Mouse (Mus musculus): Measurements from ENCODE around the gene Mlxipl.
"Not testable (repeated sequence)": the region's sequence is repeated elsewhere in the genome, so short reads cannot be mapped to it uniquely, and the experiment has no call there.

Gene Mlxipl

GRCm38 (mm10) chr5:135089653-135090052, at the start of gene Mlxipl:
Gene Mlxipl (plus strand): TSS chr5:135089890.
- no peak for DNase-seq

DNA sequence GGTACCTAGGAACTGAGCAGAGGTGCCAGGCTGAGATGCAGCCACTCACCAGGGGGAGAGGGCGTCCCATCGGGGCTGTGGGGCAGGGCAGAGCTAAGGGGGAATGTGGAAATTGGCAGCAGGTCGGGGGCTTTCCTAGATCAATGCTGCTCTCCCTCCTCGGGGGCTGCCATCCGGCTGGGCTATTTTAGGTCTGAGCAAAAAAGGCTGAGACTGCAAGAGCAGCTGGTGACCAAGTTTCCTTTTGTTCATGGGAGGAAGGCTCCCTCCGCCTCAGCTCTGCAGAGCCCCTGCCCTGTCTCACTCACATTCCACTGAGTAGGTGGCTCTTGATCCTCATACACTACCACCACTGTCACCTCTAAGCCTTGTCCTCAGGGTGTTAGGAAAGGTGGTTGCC, 49.6 kb upstream of the Mlxipl start:
- DNase-seq, result no peak

DNA sequence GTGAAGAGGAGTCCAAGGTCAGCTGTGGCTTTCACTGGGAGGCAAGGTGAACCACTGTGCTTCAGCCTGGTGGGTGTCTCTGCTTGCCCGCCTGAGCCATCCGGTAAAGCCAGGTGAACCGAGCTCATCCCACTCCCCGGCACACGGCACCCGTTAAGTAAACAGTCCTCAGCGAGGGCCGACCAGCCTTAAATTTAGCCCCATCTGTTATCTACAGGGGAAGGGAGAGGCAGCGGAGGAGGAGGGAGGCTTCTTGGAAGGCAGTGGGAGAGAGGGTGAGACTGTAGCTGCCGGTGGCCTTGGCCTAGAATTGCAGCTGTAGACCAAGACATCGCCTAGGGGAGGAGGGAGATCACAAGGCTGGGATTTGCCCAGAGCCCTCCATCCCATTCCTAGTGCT, 48.9 kb upstream of the Mlxipl start:
- DNase-seq, result no peak

DNA sequence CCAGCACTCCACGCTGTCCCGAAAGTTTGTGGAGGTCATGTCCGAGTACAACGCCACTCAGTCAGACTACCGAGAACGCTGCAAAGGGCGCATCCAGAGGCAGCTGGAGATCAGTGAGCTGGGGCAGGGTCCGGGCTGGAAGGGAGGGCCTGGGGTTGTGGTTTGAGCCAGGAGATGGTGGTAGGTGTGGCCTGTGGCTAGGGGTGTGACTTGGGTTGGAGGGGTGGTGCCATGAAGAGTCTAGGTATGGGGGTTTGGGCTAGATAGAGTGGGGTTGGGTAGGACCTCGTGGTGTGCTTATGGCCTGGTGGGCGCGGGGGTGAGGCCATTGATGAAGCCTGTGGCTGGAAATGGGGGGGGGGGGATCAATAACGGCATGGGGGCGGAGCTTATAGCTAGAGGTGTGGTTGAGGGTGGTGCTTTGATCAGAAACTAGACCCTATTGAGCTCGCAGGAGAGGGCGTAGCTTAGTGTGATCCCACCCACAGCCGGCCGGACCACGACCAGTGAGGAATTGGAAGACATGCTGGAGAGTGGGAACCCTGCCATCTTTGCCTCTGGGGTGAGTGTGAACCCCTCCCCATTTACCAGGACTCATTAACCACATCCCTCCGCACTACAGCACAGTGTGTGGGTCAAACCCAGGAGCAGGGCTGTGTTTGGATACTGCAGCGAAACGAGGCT, 47.4 kb upstream of the Mlxipl start:
- no peak for DNase-seq

DNA sequence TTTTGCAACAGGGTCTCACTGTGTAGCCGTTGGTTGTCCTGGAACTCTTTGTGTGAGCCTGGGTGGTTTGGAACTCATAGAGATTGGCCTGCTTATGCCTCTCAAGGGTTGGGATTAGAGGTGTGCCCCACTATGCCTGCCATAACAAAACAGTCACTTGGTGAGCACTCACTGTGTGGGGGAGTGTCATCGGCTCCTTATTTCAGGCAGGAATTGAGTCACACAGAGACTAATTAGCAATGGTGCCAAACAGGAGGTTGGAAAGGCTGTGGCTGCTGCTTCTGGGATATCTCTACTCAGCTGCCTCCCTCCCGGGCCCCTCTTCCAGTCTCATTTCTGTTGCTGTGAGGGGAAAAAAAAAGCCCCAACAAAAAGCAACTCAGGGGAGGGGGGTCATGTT, 45.1 kb upstream of the Mlxipl start:
- no peak for DNase-seq

DNA sequence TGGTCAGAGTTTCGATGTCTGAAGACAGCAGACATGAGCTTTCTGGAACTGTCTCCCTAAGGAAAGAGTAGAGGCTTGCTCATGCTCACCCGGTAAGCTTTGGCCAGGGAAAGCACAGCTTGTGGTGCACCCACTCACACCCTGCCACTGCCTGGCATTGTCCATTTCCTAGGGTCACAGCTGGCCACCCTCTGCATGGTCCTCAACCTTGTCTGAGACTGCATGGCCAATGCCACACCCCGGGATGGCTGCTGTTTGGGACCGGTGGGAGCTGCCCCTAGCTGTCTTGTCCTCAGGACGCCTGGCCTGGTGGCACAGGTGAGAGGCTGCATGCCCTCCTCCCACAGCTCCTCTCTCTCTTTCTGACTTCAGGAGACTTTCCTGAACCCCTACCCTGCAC, 41.2 kb upstream of the Mlxipl start:
- peak; percentile 87 for DNase-seq

- not testable (repeated sequence) for DNase-seq
Observed at GRCm38 (mm10) chr5:135049268-135049667, 40.4 kb upstream of the Mlxipl start.

DNA sequence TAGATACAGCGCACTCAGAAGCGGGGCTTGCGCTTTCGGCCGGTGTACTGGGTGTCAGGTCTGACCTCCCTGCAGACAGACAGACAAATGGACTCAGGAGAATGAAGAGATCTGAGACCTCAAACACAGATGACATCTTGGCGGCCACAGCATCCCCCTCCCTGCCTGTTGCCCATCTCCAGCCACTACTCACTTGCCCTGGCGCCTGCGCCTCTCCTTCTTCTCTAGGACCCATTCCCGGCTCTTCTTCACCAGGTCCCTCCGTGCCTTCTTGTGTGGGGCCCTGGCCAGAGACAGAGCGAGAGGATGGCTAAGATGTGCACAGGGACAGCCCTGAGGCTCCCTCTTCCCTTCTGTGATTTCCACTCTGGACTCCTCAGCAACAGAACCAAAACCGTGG, 36.3 kb upstream of the Mlxipl start:
- peak; percentile 88 for DNase-seq

DNA sequence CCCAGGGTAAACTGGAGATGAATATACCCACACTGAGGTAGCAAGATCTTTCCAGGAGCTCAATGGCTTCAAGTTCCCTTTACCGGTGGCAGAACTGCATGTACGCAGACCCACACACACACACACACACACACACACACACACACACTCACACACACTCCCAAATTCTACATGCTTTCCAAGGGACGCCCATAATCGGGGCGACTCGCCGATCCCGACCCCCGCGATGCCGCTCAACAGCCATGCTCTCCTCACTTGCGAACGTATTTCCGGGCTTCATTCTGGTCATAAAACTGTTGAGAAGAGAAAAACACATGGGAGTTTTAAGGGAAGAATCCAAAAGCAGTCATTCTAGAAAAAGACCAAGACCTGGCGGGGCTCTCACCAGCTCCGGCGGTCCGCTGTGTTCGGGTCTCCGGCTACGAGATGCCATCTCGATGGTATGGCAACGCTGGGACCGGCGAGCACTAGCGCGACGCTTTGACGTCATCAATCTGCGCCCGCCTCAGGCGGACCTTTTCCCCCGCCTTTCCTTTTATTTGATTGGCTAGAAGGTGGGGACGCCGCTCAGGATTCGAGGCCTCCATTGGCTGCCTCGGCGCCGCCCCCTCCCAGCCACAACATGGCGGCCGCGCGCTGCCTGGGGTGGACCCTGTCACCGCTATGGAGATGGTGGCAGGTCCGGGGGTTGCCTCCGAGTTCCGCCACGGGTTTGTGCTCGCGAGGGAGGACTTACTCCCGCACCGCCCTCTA, 25.9 kb upstream of the Mlxipl start, which contains the start of gene Dnajc30:
TSS of gene Dnajc30 (plus strand) at position 574 of the 753 bp plus-strand sequence.
- DNase-seq, result peak; percentile 100

DNA sequence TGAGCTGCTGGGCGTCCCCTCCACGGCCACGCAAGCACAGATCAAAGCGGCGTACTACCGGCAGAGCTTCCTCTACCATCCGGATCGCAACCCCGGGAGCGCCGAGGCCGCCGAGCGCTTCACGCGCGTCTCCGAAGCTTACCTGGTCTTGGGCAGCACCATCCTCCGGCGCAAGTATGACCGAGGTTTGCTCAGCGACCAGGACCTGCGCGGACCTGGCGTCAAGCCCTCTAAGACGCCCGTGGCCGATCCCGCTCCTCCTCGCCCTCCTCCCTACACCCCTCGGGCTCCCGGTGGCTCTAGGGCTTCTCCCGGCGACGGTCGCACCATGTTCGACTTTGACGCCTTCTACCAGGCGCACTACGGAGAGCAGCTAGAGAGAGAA, 25.3 kb upstream of the Mlxipl start:
- DNase-seq, result no peak

DNA sequence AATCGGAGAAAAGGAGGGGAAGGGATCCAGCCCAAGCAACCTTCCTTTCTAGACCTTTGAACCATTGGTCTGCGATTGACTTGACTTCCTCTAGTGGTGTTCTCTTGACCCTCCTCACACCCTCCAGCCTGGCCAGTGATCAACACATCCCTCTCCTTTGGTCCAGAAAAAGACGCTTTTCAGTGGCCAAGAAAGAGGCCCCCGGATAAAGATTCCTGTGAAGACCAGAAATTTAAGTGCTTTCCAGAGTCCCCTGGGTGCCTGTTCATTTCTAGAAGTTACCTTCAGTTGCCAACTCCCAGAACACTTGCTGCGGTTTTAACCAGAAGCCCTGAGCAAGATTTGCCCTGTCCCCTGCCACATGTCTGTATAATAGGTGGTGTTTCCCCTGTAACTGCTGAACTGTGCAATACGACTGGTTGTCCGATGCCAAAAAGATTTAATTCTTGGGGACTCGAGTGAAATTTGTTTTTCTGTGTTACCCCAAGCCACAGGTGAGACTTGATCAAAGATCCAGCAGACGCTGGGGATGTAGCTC, 24.7 kb upstream of the Mlxipl start, which contains the start of gene Bud23:
TSS of gene Bud23 (minus strand) at position 51 of the 538 bp plus-strand sequence.
- DNase-seq, result peak; percentile 84

GRCm38 (mm10) chr5:135066008-135066407, 23.7 kb upstream of the Mlxipl start:
- peak; percentile 84 for DNase-seq

GRCm38 (mm10) chr5:135070448-135070847, 19.2 kb upstream of the Mlxipl start:
- no peak for DNase-seq

GRCm38 (mm10) chr5:135072061-135072460, 17.6 kb upstream of the Mlxipl start:
- DNase-seq, result no peak

- DNase-seq, result no peak
Observed at GRCm38 (mm10) chr5:135072720-135073119, 17.0 kb upstream of the Mlxipl start.

DNA sequence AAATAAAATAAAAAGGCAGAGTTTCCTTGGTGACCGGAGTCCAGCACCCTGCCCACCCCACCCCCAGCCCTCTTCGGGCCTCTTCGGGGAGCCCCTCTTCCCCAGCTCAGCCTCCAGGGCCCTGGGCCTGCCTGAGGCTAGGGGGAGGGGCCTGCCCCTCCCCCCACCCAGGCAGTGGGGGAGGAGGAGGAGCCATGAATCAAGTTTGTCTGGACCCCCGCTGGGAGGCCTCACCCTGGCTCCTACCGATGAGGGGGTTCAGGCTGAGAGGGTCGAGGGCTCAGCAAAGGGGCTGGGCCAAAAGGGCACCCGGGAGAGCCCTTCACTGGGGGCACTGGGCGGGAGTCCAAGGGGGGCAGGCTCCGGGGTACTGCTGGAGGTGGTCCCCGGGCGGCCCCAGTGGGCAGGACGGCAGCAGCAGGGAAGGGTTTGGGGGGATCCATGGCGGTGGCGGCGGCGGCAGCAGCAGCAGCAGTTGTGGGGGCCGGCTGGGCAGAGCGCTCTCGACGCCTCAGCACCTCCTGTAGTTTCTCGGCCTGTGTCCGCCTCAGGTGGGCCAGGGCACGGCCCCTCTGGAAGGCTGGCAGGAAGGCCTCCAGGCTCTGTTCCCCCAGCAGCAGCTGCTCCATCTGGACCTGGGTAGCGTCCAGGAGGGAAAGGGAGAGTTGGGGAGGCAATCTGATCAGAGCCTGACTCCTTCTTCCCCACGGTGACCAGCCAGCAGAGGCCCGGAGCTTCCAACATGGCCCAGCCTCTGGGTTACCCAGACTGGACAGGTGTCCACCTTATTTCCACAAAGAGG, 16.1 kb upstream of the Mlxipl start:
- DNase-seq, result no peak

DNA sequence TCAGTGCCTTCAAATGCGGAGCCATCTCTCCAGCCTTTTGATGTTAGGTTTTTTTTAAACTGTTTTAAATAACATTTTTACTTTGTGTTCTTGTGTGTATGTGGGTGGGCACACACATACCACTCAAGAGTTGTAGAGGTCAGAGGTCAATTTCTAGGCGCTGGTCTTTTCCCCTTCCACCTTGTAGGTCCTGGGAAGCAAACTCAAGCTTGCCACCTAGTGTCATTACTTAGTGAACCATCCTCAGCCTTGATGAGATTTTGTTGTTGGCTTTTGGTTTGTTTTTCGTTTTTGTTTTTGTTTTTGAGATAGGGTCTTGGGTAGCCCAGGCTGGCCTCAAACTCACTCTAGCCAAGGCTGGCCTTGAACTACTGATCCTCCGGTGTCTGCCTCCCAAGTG, 14.0 kb upstream of the Mlxipl start:
- no peak for DNase-seq

DNA sequence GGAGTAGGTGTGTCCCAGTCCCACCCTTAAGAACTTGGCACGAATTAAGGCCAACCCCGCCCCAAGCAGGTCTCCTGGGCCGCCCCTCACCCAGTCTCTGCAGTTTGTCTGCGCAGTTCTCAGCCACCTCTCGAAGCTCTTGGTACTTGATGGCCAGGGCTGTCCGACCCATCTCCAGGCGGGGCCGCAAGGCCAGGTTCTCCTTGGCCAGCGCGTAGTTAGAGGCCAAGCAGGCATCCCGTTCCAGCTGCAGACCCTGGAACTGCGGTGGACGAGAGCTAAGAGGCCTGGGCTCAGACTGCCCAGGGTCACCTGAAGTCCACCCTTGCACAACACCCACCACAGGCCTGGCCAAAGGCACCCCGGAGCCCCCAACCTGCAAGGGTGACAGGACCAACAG, 13.3 kb upstream of the Mlxipl start:
- DNase-seq, result peak; percentile 94

GRCm38 (mm10) chr5:135076931-135077505, 12.7 kb upstream of the Mlxipl start:
- DNase-seq, result no peak

DNA sequence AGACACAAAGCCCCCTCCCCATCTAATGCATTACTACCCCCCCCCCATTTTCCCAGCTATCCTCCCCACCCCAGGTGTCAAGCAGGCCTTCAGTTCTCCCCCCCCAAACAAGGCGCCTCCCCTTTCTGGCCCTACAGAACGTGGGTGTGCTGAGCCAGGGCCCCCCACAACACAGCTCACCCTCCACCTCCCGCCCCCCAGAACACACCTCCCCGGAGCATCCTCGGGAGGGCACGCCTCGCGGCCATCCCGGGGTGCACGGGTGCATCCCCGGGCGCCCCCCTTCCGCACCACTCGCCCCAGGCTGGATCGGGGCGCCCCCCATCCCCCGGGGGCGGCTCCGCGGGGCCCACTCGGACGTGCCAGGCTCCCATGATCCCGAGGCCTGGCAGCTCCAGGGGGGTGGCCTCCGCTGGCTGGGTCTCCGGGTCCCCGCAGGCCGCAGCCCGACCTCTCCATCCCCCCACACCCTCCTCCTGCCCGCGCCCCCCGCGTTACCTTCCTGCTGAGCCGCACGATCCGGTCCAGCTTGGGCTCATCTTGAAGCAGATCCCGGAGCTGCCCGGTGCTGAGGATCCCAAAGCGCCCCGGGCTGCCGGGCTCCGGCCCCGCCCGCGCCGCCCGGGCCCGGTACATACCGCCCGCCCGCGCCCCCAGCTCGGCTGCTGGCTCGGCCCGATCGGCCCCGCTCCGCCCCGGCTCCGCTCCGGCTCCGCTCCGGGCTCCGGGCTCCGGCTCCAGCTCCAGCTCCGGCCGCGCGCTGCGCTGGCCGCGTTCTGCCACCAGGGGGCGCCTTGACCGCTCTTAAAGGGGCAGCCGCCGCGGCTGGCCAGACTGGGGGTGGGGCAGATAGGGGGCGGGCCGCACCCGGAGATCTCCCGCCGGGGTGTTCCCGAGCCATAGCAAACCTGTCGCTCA, 11.9 kb upstream of the Mlxipl start, which contains the start of gene Vps37d:
TSS of gene Vps37d (minus strand) at position 703 of the 918 bp plus-strand sequence.
- peak; percentile 99 for DNase-seq

DNA sequence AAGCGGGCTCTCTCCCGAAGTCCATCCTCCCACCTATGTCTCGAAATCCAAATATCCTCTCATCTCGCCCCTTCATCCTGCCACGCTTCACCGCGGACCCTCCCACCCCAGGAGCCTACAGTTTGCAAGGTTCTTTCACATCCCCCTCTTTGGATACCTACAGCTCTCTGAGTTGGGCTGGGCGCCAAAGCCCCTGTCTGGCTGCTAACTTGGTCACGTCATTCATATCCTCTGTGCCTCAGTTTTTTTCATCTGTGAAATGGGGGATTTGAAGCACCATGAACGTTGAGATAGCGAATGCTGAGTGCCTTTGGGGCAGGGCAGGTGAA, 11.2 kb upstream of the Mlxipl start:
- DNase-seq, result no peak

DNA sequence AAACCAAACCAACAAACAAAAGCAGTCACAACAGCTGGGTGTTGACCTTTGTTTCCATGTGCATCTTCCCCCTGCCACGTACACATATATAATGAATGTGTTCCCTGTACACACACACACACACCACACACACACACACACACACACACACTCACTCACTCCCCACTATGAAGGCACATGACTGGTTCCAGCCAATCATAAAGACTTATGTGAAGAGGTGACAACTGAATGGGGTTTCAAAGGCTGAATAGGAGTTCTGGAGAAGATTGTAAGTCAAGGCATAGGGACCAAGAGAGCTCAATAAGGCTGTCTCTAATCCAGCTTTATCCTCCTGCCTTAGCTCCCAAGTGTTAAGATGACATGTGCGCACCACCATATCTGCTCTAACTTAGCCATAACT, 10.1 kb upstream of the Mlxipl start:
- no peak for DNase-seq

All from heart, adult 11 months (tissue).